Mouse (Mus musculus) monocyte, adult 59 days (primary cell): ENCODE measurements around the gene Ctsq. TPM values are rescaled to one million over a fixed set of nuclear protein-coding genes. Genes with fewer than 3 reads are reported as not detected.

ENCODE experiments used
- total RNA-seq, 2 experiments: library from RNA; stranded (reverse); gene quantifications; one replicate each; pipeline ENCODE4 v1.2.4; 2023

Gene Ctsq
- total RNA-seq, result not detected

DNA sequence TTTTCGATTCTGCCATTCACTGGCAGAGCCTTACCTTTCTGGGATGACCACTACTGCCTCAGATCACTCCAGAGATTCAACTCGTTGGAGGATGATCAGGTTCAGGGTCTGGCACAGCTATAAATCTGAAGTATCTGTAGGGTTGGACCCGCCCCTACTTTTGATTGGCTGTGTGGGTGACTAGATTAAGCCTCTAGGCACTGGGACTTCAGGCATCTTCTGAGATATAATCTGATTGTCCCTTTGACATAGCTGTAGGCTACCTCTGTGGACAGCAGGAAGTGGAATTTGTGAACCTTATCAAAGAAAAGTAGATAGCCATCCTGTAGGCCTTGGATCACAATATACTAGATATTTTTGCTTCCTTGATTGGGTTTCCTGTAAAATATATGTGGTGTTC lies at the start of gene Ctsq:
Ctsq (minus strand) TSS at position 101 of the 400 bp plus-strand sequence.

DNA sequence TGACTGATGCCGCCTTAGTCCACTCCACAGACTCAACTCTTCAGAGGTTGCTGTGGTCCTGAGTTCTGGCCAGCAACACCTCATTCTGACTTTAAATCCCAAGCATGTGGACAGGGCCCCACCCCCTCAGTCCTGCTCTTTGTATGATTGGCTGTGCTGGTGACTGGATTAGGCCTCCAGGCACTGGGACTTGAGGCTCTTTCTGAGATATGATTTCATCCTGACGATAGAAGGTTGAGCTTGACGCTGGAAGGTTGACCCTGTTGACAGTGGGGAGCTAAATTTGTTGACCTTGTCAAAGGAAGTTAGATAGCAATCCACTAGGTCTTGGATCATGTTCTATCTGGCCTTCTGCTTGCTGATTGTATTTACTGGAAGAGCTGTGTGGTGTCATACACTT lies 34.6 kb downstream of the Ctsq start, which contains the start of gene Ctsj:
Ctsj (minus strand) TSS at position 101 of the 400 bp plus-strand sequence.

Other genes starting within 250 kb of the Ctsq start
- not detected for gene Ctsll3, start 237.8 kb downstream of the Ctsq start, total RNA-seq
- gene 4930486L24Rik, start 176.2 kb downstream of the Ctsq start, total RNA-seq, result not detected
- not detected for gene Gm49392, start 143.7 kb downstream of the Ctsq start, total RNA-seq
- gene Ctla2b, start 143.2 kb downstream of the Ctsq start, total RNA-seq, result 10 to 100 TPM in 1 of 2 experiments, 1 to 10 TPM in 1; 7.5 to 14.3 TPM
- gene Tpbpb, start 135.8 kb downstream of the Ctsq start, total RNA-seq, result not detected
- gene Gm49393, start 105.0 kb downstream of the Ctsq start, total RNA-seq, result not detected
- under 1 TPM in 1 of 2 experiments, not detected in 1; 0.70 TPM for gene Gm49391, start 104.1 kb downstream of the Ctsq start, total RNA-seq
- under 1 TPM in 1 of 2 experiments, not detected in 1; 0.55 TPM for gene Ctla2a, start 104.0 kb downstream of the Ctsq start, total RNA-seq
- not detected for gene Tpbpa, start 98.6 kb downstream of the Ctsq start, total RNA-seq
- gene Ctsj, start 34.7 kb downstream of the Ctsq start, total RNA-seq, result not detected
- not detected for gene Ctsr, start 123.6 kb upstream of the Ctsq start, total RNA-seq
- gene Cts6, start 162.8 kb upstream of the Ctsq start, total RNA-seq, result not detected
- not detected for gene Cts8, start 214.7 kb upstream of the Ctsq start, total RNA-seq
- gene Gm49398, start 248.2 kb upstream of the Ctsq start, total RNA-seq, result not detected